Mouse (Mus musculus) CD4-positive helper T cell, adult 2 months (primary cell): ENCODE results near the gene BC080695.
"Not testable (repeated sequence)": the region's sequence is repeated elsewhere in the genome, so short reads cannot be mapped to it uniquely, and the experiment has no call there.

Experiments used
- DNase-seq: peaks from one replicate; pipeline ENCODE4 v3.0.0-alpha.2; 2012; ENCODE audit warnings: low read depth, missing footprints, low spot score

The BC080695 gene

DNA sequence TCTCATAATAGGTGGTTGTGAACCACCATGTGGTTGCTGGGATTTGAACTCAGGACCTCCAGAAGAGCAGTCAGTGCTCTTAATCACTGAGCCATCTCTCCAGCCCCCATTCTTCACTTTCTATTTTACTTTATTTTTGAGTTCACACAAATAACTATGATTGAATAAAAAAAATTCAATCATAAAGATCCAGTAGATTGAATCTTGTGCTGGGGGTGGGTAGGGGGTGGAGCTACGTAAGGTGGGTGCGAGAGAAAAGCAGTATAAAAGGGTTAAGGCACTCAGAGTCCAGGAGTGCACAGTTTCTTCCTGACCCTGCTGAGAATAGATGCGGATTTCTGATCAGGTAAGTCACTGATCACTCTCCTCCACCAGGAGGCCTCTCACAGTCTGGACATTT lies at the start of gene BC080695, which contains the start of gene Gm13057:
BC080695 (plus strand) TSS at position 301 of the 400 bp plus-strand sequence.
Gm13057 (plus strand) TSS at position 310 of the 400 bp plus-strand sequence.
- not testable (repeated sequence) for DNase-seq

DNA sequence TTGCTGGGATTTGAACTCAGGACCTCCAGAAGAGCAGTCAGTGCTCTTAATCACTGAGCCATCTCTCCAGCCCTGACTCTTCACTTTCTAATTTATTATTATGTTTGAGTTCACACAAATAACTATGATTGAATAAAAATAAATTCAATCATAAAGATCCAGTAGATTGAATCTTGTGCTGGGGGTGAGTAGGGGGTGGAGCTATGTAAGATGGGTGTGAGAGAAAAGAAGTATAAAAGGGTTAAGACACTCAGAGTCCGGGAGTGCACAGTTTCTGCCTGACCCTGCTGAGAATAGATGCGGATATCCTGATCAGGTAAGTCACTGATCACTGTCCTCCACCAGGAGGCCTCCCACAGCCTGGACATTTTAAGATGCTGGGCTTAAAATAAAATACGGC lies 40.5 kb upstream of the BC080695 start, which contains the start of gene Gm13043:
Gm13043 (plus strand) TSS at position 301 of the 400 bp plus-strand sequence.
- DNase-seq, result no peak

DNA sequence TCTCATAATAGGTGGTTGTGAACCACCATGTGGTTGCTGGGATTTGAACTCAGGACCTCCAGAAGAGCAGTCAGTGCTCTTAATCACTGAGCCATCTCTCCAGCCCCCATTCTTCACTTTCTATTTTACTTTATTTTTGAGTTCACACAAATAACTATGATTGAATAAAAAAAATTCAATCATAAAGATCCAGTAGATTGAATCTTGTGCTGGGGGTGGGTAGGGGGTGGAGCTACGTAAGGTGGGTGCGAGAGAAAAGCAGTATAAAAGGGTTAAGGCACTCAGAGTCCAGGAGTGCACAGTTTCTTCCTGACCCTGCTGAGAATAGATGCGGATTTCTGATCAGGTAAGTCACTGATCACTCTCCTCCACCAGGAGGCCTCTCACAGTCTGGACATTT lies 15.8 kb upstream of the BC080695 start, which contains the start of gene Gm13040:
Gm13040 (plus strand) TSS at position 301 of the 400 bp plus-strand sequence.
- not testable (repeated sequence) for DNase-seq

DNA sequence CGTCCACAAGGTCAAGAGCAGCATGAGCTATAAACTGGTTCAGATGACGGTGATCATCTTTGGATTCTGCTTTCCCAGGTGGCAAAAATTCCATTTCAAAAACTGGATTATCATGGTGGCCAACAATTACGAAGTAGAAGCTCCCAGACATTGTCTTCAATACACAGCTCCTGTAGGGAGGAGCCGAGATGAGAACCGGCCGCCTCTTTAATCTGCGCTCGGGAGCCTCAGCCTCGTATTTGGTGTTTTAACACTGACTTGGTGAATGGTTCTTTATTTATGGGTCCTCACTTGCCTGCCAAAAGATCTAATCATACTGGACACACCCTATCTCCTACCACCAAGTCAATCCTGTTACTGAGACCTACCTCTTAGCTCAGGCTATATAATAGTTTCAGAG lies 60.4 kb downstream of the BC080695 start:
- DNase-seq, result not testable (repeated sequence)

DNA sequence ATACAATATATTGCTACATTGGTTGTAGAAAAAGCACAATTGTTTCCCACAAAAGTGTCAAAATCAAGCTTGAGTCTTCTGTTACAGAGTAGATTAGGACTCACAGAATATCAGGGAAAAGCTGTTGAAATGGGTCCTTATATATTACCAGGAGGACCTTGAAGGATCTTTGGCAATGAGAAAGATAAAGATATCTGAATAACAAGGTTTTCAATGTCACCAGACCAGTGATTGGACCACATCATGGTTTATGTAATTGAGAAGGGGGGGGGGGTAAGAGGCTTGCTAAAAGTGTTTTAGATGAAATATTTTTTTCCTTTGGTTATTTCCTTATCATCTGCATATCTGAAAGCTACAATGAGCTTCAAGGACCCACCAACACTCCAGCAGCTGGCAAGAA lies 63.2 kb downstream of the BC080695 start, which contains the start of gene Gm13083:
Gm13083 (plus strand) TSS at position 301 of the 400 bp plus-strand sequence.
- DNase-seq, result not testable (repeated sequence)

DNA sequence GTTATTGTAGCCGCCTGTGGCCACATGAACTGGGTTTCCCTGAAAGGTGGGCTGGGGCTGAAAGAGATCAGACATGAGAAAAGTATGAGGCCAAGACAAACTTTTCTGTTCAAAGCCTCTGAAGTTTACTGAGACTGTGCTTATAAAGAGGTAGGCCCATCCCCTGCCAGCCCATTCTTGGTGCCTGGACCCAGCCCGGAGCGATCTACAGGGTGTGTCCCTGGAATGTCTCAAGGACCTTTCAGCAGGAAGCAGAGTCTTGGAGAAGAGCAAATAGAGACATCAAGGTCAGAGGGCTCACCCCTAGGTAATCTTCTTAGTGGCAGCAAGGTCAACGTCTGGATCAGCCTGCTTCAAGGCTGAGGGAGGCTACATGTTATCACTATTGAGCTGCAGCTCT lies 66.6 kb downstream of the BC080695 start:
- DNase-seq, result not testable (repeated sequence)
